Mouse (Mus musculus) bone marrow, adult 2 months (tissue): Measurements from ENCODE around the gene Ttc39b.

Source experiments
- CTCF ChIP-seq: fragments of 200-500 bp; IDR thresholded peaks from 2 replicates; pipeline ENCODE4 v1.5.1; 2011; ENCODE audit warnings: low read length, control low read depth; ENCODE audit not compliant: control insufficient read depth, insufficient read depth
- POLR2A ChIP-seq: fragments of 200-500 bp; IDR thresholded peaks from 2 replicates; pipeline ENCODE4 v1.6.1; 2011; ENCODE audit warnings: low read depth, mild to moderate bottlenecking, control low read depth, low read length, borderline replicate concordance; ENCODE audit not compliant: control insufficient read depth

DNA sequence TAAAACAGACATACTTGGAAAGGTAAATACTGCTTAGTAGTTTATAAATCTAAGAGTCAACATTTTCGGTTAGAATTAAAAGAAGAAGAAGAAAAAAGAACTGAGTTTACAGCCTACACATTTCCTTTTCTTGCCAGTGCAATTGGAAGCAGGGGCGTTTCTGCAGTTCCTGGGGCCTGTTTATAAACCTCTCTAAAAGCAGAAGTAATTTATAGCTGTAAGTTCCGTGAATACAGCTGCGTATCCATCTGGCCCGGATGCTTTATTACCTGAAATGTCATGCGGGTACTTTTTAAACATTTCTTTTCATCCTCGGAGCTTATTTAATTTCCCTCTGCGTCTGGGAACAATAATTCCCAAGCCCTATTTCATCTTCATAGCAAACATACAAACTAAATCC lies 124.7 kb downstream of the Ttc39b start:
- no peak for TF ChIP-seq CTCF
- no peak for TF ChIP-seq POLR2A
